Mouse (Mus musculus) G1E (cell line): ENCODE measurements around the gene Cep250.

ENCODE experiments used
- CTCF ChIP-seq: IDR thresholded peaks from 2 replicates; pipeline ENCODE4 v1.5.1; 2012; ENCODE audit warnings: low read depth, low read length, inconsistent platforms, mixed read lengths
- GATA1 ChIP-seq: IDR thresholded peaks from 2 replicates; pipeline ENCODE4 v1.6.1; 2012; ENCODE audit warnings: borderline replicate concordance, low read length, inconsistent platforms, mixed read lengths

- TF ChIP-seq CTCF (no peak), GATA1 (no peak)
Measured at GRCm38 (mm10) chr2:155923143-155923542, 33.1 kb upstream of the Cep250 start.
